Mouse (Mus musculus): Measurements from ENCODE around the gene Enox1. TPM values are rescaled to one million over a fixed set of nuclear protein-coding genes. Genes with fewer than 3 reads are reported as not detected.

Gene Enox1
- polyA plus RNA-seq, 1 experiment = 3.1 TPM

- H3K36me3 ChIP-seq (ENCODE audit: control insufficient read depth, insufficient read depth) = no peaks in the 10 kb centered on the region
- TF ChIP-seq TCF3 (IDR thresholded peaks at IDR 0.05; ENCODE audit: insufficient read length, low read depth) (no peak), CEBPB (IDR thresholded peaks at IDR 0.05; ENCODE audit: insufficient read depth, poor library complexity, severe bottlenecking) (no peak), REST (IDR thresholded peaks at IDR 0.05; ENCODE audit: insufficient read depth, insufficient read length) (no peak), TCF12 (IDR thresholded peaks at IDR 0.05; ENCODE audit: insufficient read depth, poor library complexity, severe bottlenecking) (no peak), MYOG (IDR thresholded peaks at IDR 0.05; ENCODE audit: control insufficient read depth in 1 of 3, insufficient read depth in 1 of 3, insufficient read length in 2 of 3, low read depth in 2 of 3) (no peak), MAX (IDR thresholded peaks at IDR 0.05; ENCODE audit: low read depth) (no peak), POLR2A (IDR thresholded peaks at IDR 0.05; ENCODE audit: insufficient read length, low read depth) (no peak), POLR2AphosphoS2 (IDR thresholded peaks at IDR 0.05; ENCODE audit: insufficient read length, low read depth) (no peak), E2F4 (IDR thresholded peaks at IDR 0.05; ENCODE audit: insufficient read depth) (no peak), SRF (IDR thresholded peaks at IDR 0.05; ENCODE audit: control insufficient read depth, insufficient read length, low read depth) (no peak), USF1 (IDR thresholded peaks at IDR 0.05; ENCODE audit: low read depth) (no peak)
- no peak overlapping the region for H3K4me2 ChIP-seq (ENCODE audit: low read depth)
- H3K79me2 ChIP-seq (ENCODE audit: control insufficient read depth, insufficient read depth) = no peaks in the 10 kb centered on the region
- no peaks in the 10 kb centered on the region for H3K27me3 ChIP-seq (ENCODE audit: control insufficient read depth, insufficient read depth, insufficient read length)
- H3ac ChIP-seq (ENCODE audit: control insufficient read depth, insufficient read length) = no peak overlapping the region
- no peak overlapping the region for H3K4me3 ChIP-seq
These were observed 592.4 kb downstream of the Enox1 start for GRCm38 (mm10) chr14:77748920-77749319.

Other genes starting within 250 kb of the Enox1 start
- 4.1 TPM for gene Ccdc122, start 120.0 kb upstream of the Enox1 start, polyA plus RNA-seq (2012; fragmentation: generic; extraction: Trizol)
- 6.1 TPM for gene Lacc1, start 119.9 kb upstream of the Enox1 start, polyA plus RNA-seq (2012; fragmentation: generic; extraction: Trizol)

All from myocyte (in vitro differentiated cells).